Mouse (Mus musculus): ENCODE measurements at regions not wholly inside any gene's neighbourhood (a gene's known extent, or its start where the extent isn't known, plus 50 kb on each side); places are given as distances from the start of the nearest gene placed in this dataset.

- no peak for TF ChIP-seq CTCF (conservative IDR thresholded peaks at IDR 0.05; ENCODE audit: insufficient read depth, insufficient read length, low read depth, low read length)
- no peak for TF ChIP-seq POLR2A (IDR thresholded peaks at IDR 0.05; ENCODE audit: low read depth, low read length)
- Histone ChIP-seq H3K4me3 (ENCODE audit: insufficient read depth, low read depth, low read length) (no peak overlapping the region), H3K36me3 (ENCODE audit: control insufficient read depth, insufficient read depth, low read length) (no peaks in the 10 kb centered on the region), H3K27ac (ENCODE audit: insufficient read depth, low read depth, low read length) (no peak overlapping the region), H3K4me1 (ENCODE audit: control insufficient read depth, insufficient read depth, low read length) (no peaks in the 10 kb centered on the region), H3K27me3 (replicated peaks; ENCODE audit: control insufficient read depth, insufficient read depth, low read length) (no peaks in the 10 kb centered on the region)
- no peak for DNase-seq
- 90% methylated on average over 2 of the region's 2 CpGs for WGBS
Measured at GRCm38 (mm10) chr2:74363255-74363654, 216.0 kb downstream of the Lnpk start.

DNA sequence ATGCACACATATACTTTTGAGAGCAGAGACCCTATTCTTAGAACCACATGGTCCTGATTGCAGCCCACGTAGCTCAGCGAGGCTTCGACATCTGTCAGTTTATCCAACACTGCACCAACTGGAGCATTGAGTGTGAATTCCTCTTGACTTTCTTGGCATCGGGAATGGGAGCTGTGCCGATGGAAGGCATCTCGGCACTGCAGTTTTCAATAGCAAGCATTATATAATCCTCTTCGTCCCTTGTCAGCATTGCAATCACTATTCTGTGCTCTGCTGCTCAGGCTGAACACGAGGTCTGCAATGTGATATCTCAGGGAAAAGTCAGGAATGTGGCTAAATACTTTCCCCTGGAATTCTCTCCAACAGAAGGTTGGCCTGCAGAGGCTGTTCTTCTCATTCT is 224.6 kb downstream of the Lnpk start:
- no peak for DNase-seq
- no peak overlapping the region for H3K4me3 ChIP-seq (ENCODE audit: insufficient read depth, low read depth, low read length)
- H3K27me3 ChIP-seq (replicated peaks; ENCODE audit: control insufficient read depth, insufficient read depth, low read length): no peaks in the 10 kb centered on the region
- no peak for TF ChIP-seq CTCF (conservative IDR thresholded peaks at IDR 0.05; ENCODE audit: insufficient read depth, insufficient read length, low read depth, low read length)
- TF ChIP-seq POLR2A (IDR thresholded peaks at IDR 0.05; ENCODE audit: low read depth, low read length): no peak
- no peaks in the 10 kb centered on the region for H3K4me1 ChIP-seq (ENCODE audit: control insufficient read depth, insufficient read depth, low read length)
- H3K36me3 ChIP-seq (ENCODE audit: control insufficient read depth, insufficient read depth, low read length): no peaks in the 10 kb centered on the region
- WGBS: 44% methylated on average over 8 of the region's 8 CpGs
- H3K27ac ChIP-seq (ENCODE audit: insufficient read depth, low read depth, low read length): no peak overlapping the region

- Histone ChIP-seq H3K27ac (ENCODE audit: insufficient read depth, low read depth, low read length) (no peak overlapping the region), H3K27me3 (replicated peaks; ENCODE audit: control insufficient read depth, insufficient read depth, low read length) (no peaks in the 10 kb centered on the region), H3K4me3 (ENCODE audit: insufficient read depth, low read depth, low read length) (no peak overlapping the region), H3K36me3 (ENCODE audit: control insufficient read depth, insufficient read depth, low read length) (no peaks in the 10 kb centered on the region), H3K4me1 (ENCODE audit: control insufficient read depth, insufficient read depth, low read length) (no peaks in the 10 kb centered on the region)
- WGBS: 40% methylated on average over 6 of the region's 6 CpGs
- TF ChIP-seq POLR2A (IDR thresholded peaks at IDR 0.05; ENCODE audit: low read depth, low read length): no peak
- no peak for TF ChIP-seq CTCF (conservative IDR thresholded peaks at IDR 0.05; ENCODE audit: insufficient read depth, insufficient read length, low read depth, low read length)
- DNase-seq: no peak
Measured at GRCm38 (mm10) chr2:74349809-74350208, 229.4 kb downstream of the Lnpk start.

DNA sequence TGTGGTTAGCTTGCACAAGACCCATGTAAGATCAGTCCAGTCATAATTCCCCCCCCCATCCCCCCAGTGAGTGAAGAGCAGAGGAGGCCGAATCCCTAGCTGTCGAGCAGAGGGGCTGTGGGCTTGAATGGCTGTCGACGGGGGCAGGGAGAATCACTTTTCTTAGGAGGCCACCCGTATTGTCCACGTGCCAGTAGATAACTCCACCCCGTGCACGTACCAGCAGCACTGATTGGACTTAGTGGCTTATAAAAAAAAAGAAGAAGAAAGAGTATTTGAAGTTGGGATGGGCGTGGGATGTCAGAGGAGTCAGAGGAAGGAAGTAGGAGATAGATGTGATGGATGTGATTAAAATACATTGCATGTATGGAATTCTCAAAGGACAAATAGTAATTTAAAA is 272.9 kb downstream of the Lnpk start:
- no peak for DNase-seq
- no peaks in the 10 kb centered on the region for H3K36me3 ChIP-seq (ENCODE audit: control insufficient read depth, insufficient read depth, low read length)
- no peak overlapping the region for H3K27ac ChIP-seq (ENCODE audit: insufficient read depth, low read depth, low read length)
- H3K4me1 ChIP-seq (ENCODE audit: control insufficient read depth, insufficient read depth, low read length): no peaks in the 10 kb centered on the region
- H3K27me3 ChIP-seq (replicated peaks; ENCODE audit: control insufficient read depth, insufficient read depth, low read length): peaks cover 2% of the 10 kb centered on the region; the same call in 1 of the 2 replicates
- no peak overlapping the region for H3K4me3 ChIP-seq (ENCODE audit: insufficient read depth, low read depth, low read length)
- WGBS: 88% methylated on average over 9 of the region's 9 CpGs
- TF ChIP-seq CTCF (conservative IDR thresholded peaks at IDR 0.05; ENCODE audit: insufficient read depth, insufficient read length, low read depth, low read length) (no peak), POLR2A (IDR thresholded peaks at IDR 0.05; ENCODE audit: low read depth, low read length) (no peak)

GRCm38 (mm10) chr2:74300885-74301451 is 278.3 kb downstream of the Lnpk start:
- 11% methylated on average over 9 of the region's 9 CpGs for WGBS
- peaks cover 3% of the 10 kb centered on the region; the same call in 1 of the 2 replicates for H3K4me1 ChIP-seq (ENCODE audit: control insufficient read depth, insufficient read depth, low read length)

DNA sequence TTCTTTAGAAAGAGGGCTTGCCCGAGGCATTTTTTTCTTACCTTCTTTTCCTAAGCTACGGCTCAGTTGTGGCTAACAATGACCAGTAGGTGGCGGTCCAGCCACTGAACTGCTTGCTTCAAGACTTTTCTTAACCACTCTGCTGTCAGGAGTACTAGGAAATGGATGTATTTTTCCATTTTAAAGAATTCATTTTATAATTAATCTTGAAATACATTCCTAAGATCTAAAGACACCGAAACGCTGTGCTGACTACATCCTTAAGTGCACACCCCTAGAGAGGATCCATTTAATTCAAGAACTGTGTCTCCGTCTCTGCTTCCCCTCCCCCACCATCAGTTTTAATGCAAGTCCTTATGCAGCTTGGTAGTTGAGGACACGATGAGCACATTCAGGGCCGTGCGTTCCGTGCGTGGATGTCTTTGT is 278.9 kb downstream of the Lnpk start:
- peaks cover 3% of the 10 kb centered on the region; the same call in 1 of the 2 replicates for H3K4me1 ChIP-seq (ENCODE audit: control insufficient read depth, insufficient read depth, low read length)
- no peaks in the 10 kb centered on the region for H3K36me3 ChIP-seq (ENCODE audit: control insufficient read depth, insufficient read depth, low read length)
- peaks cover 3% of the 10 kb centered on the region; the same call in 1 of the 2 replicates for H3K27me3 ChIP-seq (replicated peaks; ENCODE audit: control insufficient read depth, insufficient read depth, low read length)
- no peak overlapping the region for H3K27ac ChIP-seq (ENCODE audit: insufficient read depth, low read depth, low read length)
- WGBS: 2% methylated on average over 11 of the region's 11 CpGs
- DNase-seq: peak; percentile 63
- TF ChIP-seq CTCF (conservative IDR thresholded peaks at IDR 0.05; ENCODE audit: insufficient read depth, insufficient read length, low read depth, low read length): peak; percentile 69
- TF ChIP-seq POLR2A (IDR thresholded peaks at IDR 0.05; ENCODE audit: low read depth, low read length): no peak
- 0 out of 2 replicates have a peak overlapping the region, but pooled peaks have one; percentile 7 for H3K4me3 ChIP-seq (ENCODE audit: insufficient read depth, low read depth, low read length)

More at GRCm38 (mm10) chr2:74300885-74301451, 278.3 kb downstream of the Lnpk start:
- H3K27ac ChIP-seq (ENCODE audit: insufficient read depth, low read depth, low read length): no peak overlapping the region
- TF ChIP-seq CTCF (conservative IDR thresholded peaks at IDR 0.05; ENCODE audit: insufficient read depth, insufficient read length, low read depth, low read length) (no peak), POLR2A (IDR thresholded peaks at IDR 0.05; ENCODE audit: low read depth, low read length) (no peak)
- peaks cover 3% of the 10 kb centered on the region; the same call in 1 of the 2 replicates for H3K27me3 ChIP-seq (replicated peaks; ENCODE audit: control insufficient read depth, insufficient read depth, low read length)
- no peaks in the 10 kb centered on the region for H3K36me3 ChIP-seq (ENCODE audit: control insufficient read depth, insufficient read depth, low read length)
- H3K4me3 ChIP-seq (ENCODE audit: insufficient read depth, low read depth, low read length): no peak overlapping the region
- DNase-seq: no peak

- TF ChIP-seq POLR2A (IDR thresholded peaks at IDR 0.05; ENCODE audit: low read depth, low read length): no peak
- no peak for TF ChIP-seq CTCF (conservative IDR thresholded peaks at IDR 0.05; ENCODE audit: insufficient read depth, insufficient read length, low read depth, low read length)
- no peaks in the 10 kb centered on the region for H3K4me1 ChIP-seq (ENCODE audit: control insufficient read depth, insufficient read depth, low read length)
- no peaks in the 10 kb centered on the region for H3K27me3 ChIP-seq (replicated peaks; ENCODE audit: control insufficient read depth, insufficient read depth, low read length)
- H3K36me3 ChIP-seq (ENCODE audit: control insufficient read depth, insufficient read depth, low read length): no peaks in the 10 kb centered on the region
- no peak overlapping the region for H3K4me3 ChIP-seq (ENCODE audit: insufficient read depth, low read depth, low read length)
- no peak overlapping the region for H3K27ac ChIP-seq (ENCODE audit: insufficient read depth, low read depth, low read length)
- DNase-seq: no peak
- WGBS: 87% methylated on average over 7 of the region's 7 CpGs
Measured at GRCm38 (mm10) chr2:74292641-74293040, 286.6 kb downstream of the Lnpk start.

Measured in kidney, adult 2 months (tissue).